ENCODE assay signal across 15 mouse cellular contexts in the genomic region with DNA sequence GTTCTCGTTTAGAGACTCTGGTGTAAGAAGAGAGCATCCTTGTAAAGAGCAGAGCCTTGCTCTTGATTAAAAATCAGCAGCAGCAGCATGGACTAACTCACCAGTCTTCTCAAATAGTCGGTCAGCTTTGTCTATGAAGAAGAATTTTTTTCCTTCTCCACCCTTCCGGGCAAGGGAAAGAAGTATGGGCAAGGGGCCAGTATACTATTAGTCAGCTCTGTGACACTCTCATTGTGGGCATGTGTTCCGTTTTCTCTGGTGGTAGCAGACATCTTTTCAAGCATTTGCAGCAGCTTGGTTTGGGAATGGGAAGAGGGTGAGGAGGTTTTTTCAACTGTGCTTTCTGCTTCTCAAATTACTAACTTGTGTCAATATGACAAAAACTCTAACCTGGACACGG.
DNase-seq lines count a peak whose midpoint lies in the region; ATAC-seq and TF ChIP-seq lines count a peak whose summit lies in the region.
"Had no signal": no experiment of that assay in that cellular context is flagged by ENCODE, and none has a peak within 500 bp of the region (broad histone marks: within the 10 kb centered on the region; RNA-seq: fewer than 3 reads in every experiment).

No protein-coding gene starts in this region.

- TF ChIP-seq CTCF in heart, adult 2 months (IDR thresholded peaks at IDR 0.05): no peak
- no peak for TF ChIP-seq CTCF in lung, embryonic 14.5 days (IDR thresholded peaks at IDR 0.05; ENCODE audit: low read depth)

- no peak overlapping the region for H3K9ac ChIP-seq in heart, adult 2 months (ENCODE audit: low read depth, low read length)
- H3K9ac ChIP-seq in lung, embryonic 14.5 days: no peak overlapping the region
- no peak overlapping the region for H3K9ac ChIP-seq in liver, embryonic 12.5 days
- H3K9ac ChIP-seq in kidney, embryonic 15.5 days: no peak overlapping the region
- H3K9ac ChIP-seq: stomach, embryonic 15.5 days had no signal

- H3K27ac ChIP-seq in heart, adult 2 months: no peak overlapping the region
- H3K27ac ChIP-seq in lung, embryonic 14.5 days (ENCODE audit: low read depth): no peak overlapping the region
- H3K27ac ChIP-seq in liver, embryonic 12.5 days: no peak overlapping the region
- no peak overlapping the region for H3K27ac ChIP-seq in kidney, embryonic 15.5 days
- H3K27ac ChIP-seq: embryonic facial prominence, embryonic 10.5 days; stomach, embryonic 15.5 days had no signal

- peak; percentile 20 to 22 for DNase-seq in heart, adult 18-20 months
- DNase-seq in heart, adult 2 months: no peak
- DNase-seq in urinary bladder, postnatal 14 days (ENCODE audit: low spot score): peak; percentile 8
- no peak for DNase-seq in urinary bladder, postnatal 25 days (ENCODE audit: low spot score)
- DNase-seq in lung, embryonic 14.5 days: peak; percentile 56
- no peak for DNase-seq in thymus, postnatal 10 days (ENCODE audit: low spot score in 2 of 2)
- DNase-seq: gastrocnemius, postnatal 10 days; kidney, postnatal 10 days; thymus, postnatal 36 days had no signal

- H3K9me3 ChIP-seq in lung, embryonic 14.5 days (ENCODE audit: low read depth, low read length): no peaks in the 10 kb centered on the region
- no peaks in the 10 kb centered on the region for H3K9me3 ChIP-seq in liver, embryonic 12.5 days (replicated peaks)
- H3K9me3 ChIP-seq in kidney, embryonic 15.5 days (replicated peaks): no peaks in the 10 kb centered on the region
- H3K9me3 ChIP-seq: embryonic facial prominence, embryonic 10.5 days; stomach, embryonic 15.5 days had no signal

- WGBS in heart, adult 2 months: 42% methylated on average over 5 of the region's 5 CpGs
- WGBS in lung, embryonic 14.5 days: 35% methylated on average over 5 of the region's 5 CpGs
- WGBS in liver, embryonic 12.5 days (ENCODE audit: insufficient replicate concordance): 53% methylated on average over 5 of the region's 5 CpGs
- WGBS in kidney, embryonic 15.5 days: 72% methylated on average over 5 of the region's 5 CpGs

- H3K4me1 ChIP-seq in heart, adult 2 months (ENCODE audit: control insufficient read depth, insufficient read depth, low read length): no peaks in the 10 kb centered on the region
- H3K4me1 ChIP-seq in lung, embryonic 14.5 days (ENCODE audit: insufficient read depth): no peaks in the 10 kb centered on the region
- no peaks in the 10 kb centered on the region for H3K4me1 ChIP-seq in liver, embryonic 12.5 days
- H3K4me1 ChIP-seq in kidney, embryonic 15.5 days: no peaks in the 10 kb centered on the region
- H3K4me1 ChIP-seq: embryonic facial prominence, embryonic 10.5 days; stomach, embryonic 15.5 days had no signal

- H3K4me3 ChIP-seq in heart, adult 2 months: no peak overlapping the region
- H3K4me3 ChIP-seq in lung, embryonic 14.5 days (ENCODE audit: low read depth, low read length): no peak overlapping the region
- no peak overlapping the region for H3K4me3 ChIP-seq in liver, embryonic 12.5 days
- H3K4me3 ChIP-seq in kidney, embryonic 15.5 days (replicated peaks): no peak overlapping the region
- H3K4me3 ChIP-seq: embryonic facial prominence, embryonic 10.5 days; stomach, embryonic 15.5 days had no signal

- no peaks in the 10 kb centered on the region for H3K27me3 ChIP-seq in heart, adult 2 months (ENCODE audit: control insufficient read depth, insufficient read depth, low read length)
- H3K27me3 ChIP-seq in lung, embryonic 14.5 days (ENCODE audit: insufficient read depth, low read length): no peaks in the 10 kb centered on the region
- H3K27me3 ChIP-seq in liver, embryonic 12.5 days (replicated peaks): no peaks in the 10 kb centered on the region
- H3K27me3 ChIP-seq in kidney, embryonic 15.5 days: no peaks in the 10 kb centered on the region
- H3K27me3 ChIP-seq: Patski; stomach, embryonic 15.5 days had no signal

- 0 out of 2 replicates have a peak, but pooled peaks have one; percentile 54 for ATAC-seq in lung, embryonic 14.5 days (ENCODE audit: insufficient read depth)
- no peak for ATAC-seq in liver, embryonic 12.5 days
- ATAC-seq in kidney, embryonic 15.5 days (replicated peaks; ENCODE audit: low FRiP score): no peak
- ATAC-seq: CD4-positive, CD25-positive, alpha-beta regulatory T cell, adult 4 months; Patski had no signal

- no peaks in the 10 kb centered on the region for H3K36me3 ChIP-seq in heart, adult 2 months (ENCODE audit: control insufficient read depth, insufficient read depth, low read length)
- no peaks in the 10 kb centered on the region for H3K36me3 ChIP-seq in lung, embryonic 14.5 days (ENCODE audit: insufficient read depth)
- no peaks in the 10 kb centered on the region for H3K36me3 ChIP-seq in liver, embryonic 12.5 days
- H3K36me3 ChIP-seq in kidney, embryonic 15.5 days: no peaks in the 10 kb centered on the region
- H3K36me3 ChIP-seq: embryonic facial prominence, embryonic 10.5 days; stomach, embryonic 15.5 days had no signal

- intact Hi-C loops in heart, adult 2 months (cut with DNase I): no loop called here

- no peak overlapping the region for H3K4me2 ChIP-seq in lung, embryonic 14.5 days
- no peak overlapping the region for H3K4me2 ChIP-seq in liver, embryonic 12.5 days
- no peak overlapping the region for H3K4me2 ChIP-seq in kidney, embryonic 15.5 days
- H3K4me2 ChIP-seq: stomach, embryonic 15.5 days had no signal

- TF ChIP-seq POLR2A in heart, adult 2 months (IDR thresholded peaks at IDR 0.05; ENCODE audit: insufficient read depth, low read depth, low read length): no peak

- H3K79me2 ChIP-seq in heart, adult 2 months (replicated peaks; ENCODE audit: control insufficient read depth, insufficient read depth, low read length): no peaks in the 10 kb centered on the region

- no peak for TF ChIP-seq EP300 in heart, adult 2 months (IDR thresholded peaks at IDR 0.05; ENCODE audit: insufficient read depth, low read depth, low read length)

Comparison
In these comparisons a context has a peak if more than half of its experiments do, and no peak if none do; other contexts are left out.
1. DNase-seq: peak in heart, adult 18-20 months (2 of 2), urinary bladder, postnatal 14 days (single experiment) and lung, embryonic 14.5 days (single experiment); none in heart, adult 2 months (0 of 2), urinary bladder, postnatal 25 days (single experiment) and thymus, postnatal 10 days (0 of 2).